Mouse (Mus musculus) ovary, adult 2 months (tissue): ENCODE data around the gene Scn2b. TPM values are rescaled to one million over a fixed set of nuclear protein-coding genes. Genes with fewer than 3 reads are reported as not detected.

Experiments used
- polyA plus RNA-seq: library from polyadenylated mRNA; depleted of rRNA; stranded (reverse); fragments of >200 nt; gene quantifications from 2 replicates; pipeline ENCODE4 v1.2.3, GENCODE M21; 2012; rRNA removed

Gene Scn2b
- 1.3 TPM in 2 replicates for polyA plus RNA-seq

DNA sequence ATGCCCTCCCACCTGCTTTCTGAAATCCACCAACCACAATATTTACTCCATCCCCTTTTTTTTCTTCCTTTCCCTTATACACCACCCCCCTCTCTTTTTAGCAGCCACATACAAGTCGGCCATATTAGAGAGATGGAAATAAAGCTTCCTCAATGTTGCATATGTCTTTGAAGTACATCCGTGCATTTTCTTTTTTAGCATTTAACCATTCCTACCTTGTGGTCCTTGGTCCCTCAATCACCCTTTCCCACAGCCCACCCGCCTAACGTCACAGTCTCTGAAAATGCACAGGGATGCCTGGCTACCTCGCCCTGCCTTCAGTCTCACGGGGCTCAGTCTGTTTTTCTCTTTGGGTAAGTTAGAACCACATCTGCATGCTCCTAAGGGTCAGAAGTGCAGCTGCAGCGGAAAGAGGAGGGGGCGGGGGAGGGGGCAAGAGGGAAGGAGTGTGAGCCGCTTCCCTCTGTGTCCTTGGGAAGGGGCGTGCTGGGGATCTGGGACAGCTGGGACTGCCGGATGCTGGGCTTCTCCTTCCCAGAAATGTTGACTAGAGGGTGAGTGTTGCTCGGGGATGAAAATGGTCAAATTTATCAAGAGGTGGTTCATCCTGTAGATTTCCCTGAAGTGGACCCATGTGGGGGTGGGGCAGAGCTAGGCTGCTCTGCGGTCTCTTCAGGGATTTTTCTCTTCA, at the start of gene Scn2b:
Gene Scn2b (plus strand): TSS at position 42 of the 691 bp plus-strand sequence.

DNA sequence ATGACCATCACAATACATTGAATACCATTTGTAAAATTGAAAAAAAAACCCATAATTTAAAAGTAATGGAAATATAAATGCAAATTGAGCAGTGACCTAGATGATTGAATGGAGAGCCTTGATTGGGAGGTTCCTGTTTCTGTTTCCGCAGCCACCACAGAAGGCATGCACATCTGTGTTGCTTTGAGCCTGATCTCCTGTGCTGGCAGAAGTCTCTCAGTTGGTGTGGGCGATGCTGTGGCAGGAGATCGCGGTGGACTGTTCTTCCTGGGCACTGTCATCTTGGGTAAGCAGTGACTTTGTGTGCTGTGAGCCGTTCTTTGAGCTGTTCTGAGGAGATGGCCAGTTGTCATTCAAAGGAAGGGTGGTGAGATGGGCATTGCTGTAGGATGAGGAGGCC, 38.6 kb upstream of the Scn2b start, which contains the start of gene Jaml:
Gene Jaml (plus strand): TSS at position 173 of the 400 bp plus-strand sequence.

DNA sequence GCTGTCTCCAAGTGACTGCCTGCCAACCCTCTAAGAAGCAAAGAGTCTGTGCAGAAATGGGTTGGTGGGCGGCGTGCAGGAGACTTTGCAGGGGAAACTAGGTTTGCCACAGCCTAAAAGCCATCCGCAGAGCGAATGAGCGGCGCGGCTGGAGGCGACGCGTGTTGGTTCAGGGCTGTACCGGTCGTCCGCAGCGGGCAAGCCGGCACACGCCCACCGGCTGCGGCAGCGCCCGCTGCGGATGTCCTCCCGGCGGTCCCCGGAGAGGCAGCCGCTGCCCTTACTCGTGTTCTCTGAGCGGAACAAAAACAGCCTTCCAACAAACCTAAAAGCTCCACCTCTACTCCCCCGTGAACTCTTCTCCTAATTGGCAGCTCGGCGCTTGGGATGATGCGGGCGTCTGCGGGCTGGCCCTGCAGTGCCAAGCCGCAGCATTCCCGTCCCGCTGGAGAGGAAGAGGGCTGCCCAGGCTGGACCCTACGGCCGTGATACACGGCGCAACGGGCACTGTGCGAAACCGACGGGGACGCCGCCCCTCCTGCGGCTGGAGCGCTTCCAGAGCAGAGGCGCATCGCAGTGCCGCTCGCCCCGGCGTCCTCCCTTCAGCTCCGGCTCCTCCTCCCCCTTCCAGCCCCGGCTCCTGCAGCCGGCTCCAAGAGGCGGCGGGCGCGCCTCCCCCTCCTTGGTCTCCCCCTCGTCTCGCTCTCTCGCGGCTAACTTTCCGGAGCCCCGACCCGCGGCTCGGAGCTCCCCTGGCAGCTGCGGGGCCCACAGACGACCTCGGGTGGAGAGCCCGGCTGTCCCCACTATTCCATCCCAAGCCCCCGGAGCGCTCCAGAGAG, 20.8 kb downstream of the Scn2b start, which contains the start of gene Scn4b:
Gene Scn4b (plus strand): TSS at position 205 of the 842 bp plus-strand sequence.

Other genes starting within 250 kb of the Scn2b start
- gene Kmt2a, start 236.5 kb upstream of the Scn2b start, polyA plus RNA-seq: 16.8 and 25.8 TPM in 2 replicates
- 73.7 and 74.6 TPM in 2 replicates for gene Atp5l, start 197.0 kb upstream of the Scn2b start, polyA plus RNA-seq
- gene Ube4a, start 152.2 kb upstream of the Scn2b start, polyA plus RNA-seq: 5.5 and 8.3 TPM in 2 replicates
- gene Cd3g, start 137.4 kb upstream of the Scn2b start, polyA plus RNA-seq: 0.16 and 0.18 TPM in 2 replicates
- gene Cd3d, start 136.0 kb upstream of the Scn2b start, polyA plus RNA-seq: 0.24 TPM in 2 replicates
- 0.26 and 0.58 TPM in 2 replicates for gene Cd3e, start 108.2 kb upstream of the Scn2b start, polyA plus RNA-seq
- gene Mpzl2, start 78.0 kb upstream of the Scn2b start, polyA plus RNA-seq: 2.3 and 2.8 TPM in 2 replicates
- 2.0 and 5.0 TPM in 2 replicates for gene Mpzl3, start 62.6 kb upstream of the Scn2b start, polyA plus RNA-seq
- gene Jaml, start 38.6 kb upstream of the Scn2b start, polyA plus RNA-seq: 0.25 and 0.35 TPM in 2 replicates
- gene Scn4b, start 20.6 kb downstream of the Scn2b start, polyA plus RNA-seq: 0.23 and 0.28 TPM in 2 replicates
- 0.07 and 0.15 TPM in 2 replicates for gene BC049352, start 64.2 kb downstream of the Scn2b start, polyA plus RNA-seq
- gene Tmprss4, start 86.3 kb downstream of the Scn2b start, polyA plus RNA-seq: 4.4 and 6.9 TPM in 2 replicates
- gene Il10ra, start 151.4 kb downstream of the Scn2b start, polyA plus RNA-seq: 5.2 and 5.9 TPM in 2 replicates
- 4.9 and 6.9 TPM in 2 replicates for gene Tmprss13, start 201.3 kb downstream of the Scn2b start, polyA plus RNA-seq